Mouse (Mus musculus): ENCODE results near the gene Clcn5.

Clcn5 gene

DNA sequence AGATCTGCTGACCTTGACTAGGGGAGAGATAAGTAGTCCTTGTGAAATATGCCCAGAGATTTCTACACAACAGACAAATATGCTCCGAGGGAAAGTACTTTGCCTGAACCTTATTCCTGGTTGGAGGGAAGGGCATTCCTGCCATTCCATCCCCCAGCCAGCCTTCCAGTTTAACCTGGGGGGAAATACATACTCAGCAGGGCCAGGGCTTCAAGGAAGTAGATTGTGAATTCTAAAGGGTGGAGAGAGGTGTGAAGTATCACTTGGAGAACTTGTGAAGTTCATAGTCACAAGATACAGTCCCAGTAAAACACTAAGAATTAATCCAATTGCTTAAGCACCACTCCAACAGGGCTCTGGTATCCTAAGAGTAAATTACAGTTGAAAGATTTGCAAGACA lies 121.3 kb downstream of the Clcn5 start:
- no peak for DNase-seq (ENCODE audit: low spot score in 2 of 2)

DNA sequence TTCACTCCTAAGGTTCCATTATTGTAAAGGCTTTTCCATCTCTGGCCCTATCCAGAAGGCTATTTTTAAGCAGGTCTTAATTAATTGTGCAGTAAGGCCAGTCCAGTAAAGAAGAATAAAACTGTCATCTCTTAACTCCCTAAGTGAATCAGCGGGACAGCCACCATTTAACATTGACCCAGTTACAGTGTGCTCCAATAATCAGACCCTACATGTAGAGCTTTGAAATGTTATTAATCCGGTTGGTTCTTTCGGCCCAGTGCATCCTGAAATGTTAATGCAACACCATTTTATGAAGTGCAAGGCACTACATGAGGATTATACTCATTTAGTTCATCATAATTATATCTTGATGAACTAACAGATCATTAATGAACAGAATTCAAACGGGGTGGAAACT lies 128.3 kb downstream of the Clcn5 start:
- DNase-seq (ENCODE audit: low spot score in 2 of 2) = no peak

DNA sequence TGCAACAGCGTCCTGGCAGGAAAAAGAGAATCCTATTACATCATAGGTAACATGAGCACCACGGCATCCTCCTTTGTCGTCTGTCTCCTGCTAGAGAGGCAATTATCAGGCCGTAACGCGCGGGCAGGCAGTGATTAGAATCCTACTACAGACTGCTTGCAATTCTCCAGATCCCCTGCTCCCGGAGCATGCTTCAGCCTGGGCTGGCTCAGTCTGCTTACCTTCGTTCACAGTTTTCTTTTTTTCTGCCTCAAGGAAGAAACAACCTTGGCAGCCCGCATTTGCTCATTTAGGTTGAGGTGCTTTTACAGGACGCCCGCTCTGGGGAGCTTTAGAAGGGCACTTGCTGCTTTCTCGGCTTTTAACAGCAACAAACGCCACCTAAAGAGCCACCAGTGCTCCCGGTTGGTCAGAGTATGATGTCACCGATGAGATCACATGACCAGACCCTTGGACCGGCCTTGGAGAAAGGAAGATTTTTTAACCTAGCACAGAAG lies 130.8 kb downstream of the Clcn5 start:
- DNase-seq (ENCODE audit: low spot score in 2 of 2) = peak in 1 of 2 experiments; percentile 38

DNA sequence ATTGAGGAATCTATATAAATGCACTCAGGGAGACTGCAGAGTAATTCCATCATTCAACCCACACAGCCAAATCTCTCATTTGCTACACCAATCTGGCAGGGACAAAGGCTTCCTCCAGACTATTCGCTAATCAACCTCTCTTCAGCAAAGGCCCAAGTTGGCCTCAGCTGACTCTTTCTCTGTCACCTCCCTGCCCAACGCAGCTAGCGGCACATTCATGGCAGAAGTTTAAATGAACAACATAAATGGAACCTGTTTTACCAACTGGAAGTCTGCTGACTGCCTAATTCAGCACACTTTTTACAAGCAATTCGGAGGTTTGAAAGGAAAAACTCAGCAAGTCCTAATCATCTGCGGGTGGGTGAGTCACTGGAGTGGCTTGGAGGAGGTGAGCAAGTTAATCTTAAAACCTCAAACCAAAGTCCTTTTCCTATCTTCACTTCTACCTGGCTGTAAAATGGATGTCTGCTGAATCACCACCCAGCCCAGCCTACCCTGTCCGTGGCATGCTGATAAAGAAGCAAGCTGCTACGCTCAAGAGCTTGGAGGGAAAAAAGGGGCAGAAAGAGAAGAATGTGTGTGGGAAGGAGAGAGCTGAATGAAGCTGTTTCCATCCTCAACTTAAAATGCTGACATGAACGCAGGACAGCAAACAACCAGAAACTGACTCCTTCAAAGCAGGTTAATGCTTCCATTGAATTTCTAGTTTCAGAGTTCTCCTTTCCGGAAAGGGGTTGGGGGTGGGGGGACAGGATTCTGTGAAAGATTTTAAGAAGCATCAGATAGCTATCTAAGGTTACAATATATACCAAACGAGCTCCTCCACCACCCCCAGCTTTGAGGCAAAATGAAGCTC lies 131.5 kb downstream of the Clcn5 start:
- no peak for DNase-seq (ENCODE audit: low spot score in 2 of 2)

DNA sequence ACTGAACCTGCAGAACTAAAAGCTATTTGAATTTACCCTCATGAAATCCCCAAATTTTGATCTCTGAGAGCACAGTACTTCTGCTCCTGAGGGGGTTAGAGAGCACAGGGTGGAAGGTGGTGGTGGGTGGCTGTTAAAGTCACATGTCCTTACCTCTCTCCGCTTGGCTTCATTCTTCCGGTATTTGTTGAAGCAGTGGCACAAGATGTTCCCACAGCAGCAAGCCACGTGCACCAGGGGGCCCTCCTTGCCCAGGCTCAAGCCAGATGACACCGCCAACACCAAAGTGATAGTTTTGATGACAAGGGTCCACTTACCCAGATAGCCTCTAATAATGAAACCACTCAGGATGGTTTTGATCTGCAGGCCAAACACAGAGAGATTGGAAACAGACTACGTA lies 149.0 kb downstream of the Clcn5 start:
- no peak for DNase-seq (ENCODE audit: low spot score in 2 of 2)

DNA sequence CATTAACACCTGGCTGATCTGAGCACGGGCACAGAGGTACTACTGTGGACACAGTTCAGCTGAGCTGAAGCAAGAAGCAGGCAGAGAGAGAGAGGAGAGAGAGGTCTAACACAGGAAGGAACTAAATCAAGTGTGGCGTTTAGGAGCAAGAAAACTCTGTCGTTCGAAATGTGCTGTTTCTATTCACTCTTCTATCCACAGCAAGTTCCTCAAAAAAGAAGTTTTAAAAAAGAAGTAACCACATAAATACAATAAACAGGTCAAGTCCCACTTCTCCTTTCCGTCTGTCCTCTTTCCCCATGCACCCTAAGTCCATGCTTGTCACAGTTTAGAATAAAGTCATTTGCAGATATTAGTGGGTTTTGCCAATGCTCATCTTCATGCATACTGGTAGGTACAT lies 150.4 kb downstream of the Clcn5 start:
- no peak for DNase-seq (ENCODE audit: low spot score in 2 of 2)

DNA sequence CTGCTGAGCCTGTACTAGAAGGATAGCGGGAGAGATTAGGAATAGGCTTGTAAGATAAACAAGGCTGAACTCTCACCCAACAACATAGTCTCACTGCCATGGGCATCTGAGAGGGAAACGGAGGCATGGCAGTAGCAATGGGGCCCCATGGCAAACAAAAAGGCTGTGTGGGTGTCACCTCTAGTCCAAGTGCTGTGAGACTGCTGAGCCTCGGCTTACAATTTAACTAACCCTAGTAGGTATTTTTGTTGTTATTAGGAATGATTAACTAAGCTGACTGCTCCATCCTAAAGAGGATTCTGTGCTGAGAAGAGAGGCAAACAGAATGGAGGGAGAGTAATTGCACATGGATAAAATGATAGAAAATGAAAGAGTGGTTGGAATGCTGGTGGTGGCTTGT lies 161.2 kb downstream of the Clcn5 start:
- DNase-seq (ENCODE audit: low spot score in 2 of 2) = no peak

DNA sequence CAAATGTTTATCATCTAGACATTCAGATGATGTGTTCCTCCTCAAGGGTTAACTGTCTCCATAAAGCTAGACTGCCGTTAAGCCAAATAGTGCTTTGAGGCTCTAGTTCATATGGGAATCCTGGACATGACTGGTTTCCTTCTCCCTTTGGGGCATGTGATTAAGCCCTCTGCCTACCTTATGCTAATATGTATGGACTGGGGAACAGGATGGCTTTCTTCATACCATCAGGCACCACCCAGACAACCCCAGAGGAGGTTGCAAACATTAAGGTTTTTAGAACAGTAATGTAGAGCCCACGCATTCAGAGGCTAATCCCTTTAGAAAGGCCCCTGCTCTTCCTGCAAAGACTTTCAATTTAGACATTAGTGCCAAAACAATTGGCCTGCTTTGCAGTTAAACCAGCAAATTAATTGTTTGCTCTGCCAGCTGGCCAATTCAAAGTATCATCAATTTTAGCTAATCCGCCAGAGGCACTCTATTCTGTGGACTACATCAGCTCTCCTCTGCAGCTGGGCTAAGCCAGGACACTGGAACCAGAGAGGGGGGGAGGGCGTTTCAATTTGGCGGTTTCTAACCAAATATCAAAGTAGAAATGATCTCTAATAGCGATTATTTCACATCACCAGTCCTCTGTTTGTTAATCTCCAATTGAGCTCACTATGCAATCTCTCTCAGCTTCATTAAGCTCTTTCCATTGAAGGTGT lies 163.0 kb downstream of the Clcn5 start:
- no peak for DNase-seq (ENCODE audit: low spot score in 2 of 2)

DNA sequence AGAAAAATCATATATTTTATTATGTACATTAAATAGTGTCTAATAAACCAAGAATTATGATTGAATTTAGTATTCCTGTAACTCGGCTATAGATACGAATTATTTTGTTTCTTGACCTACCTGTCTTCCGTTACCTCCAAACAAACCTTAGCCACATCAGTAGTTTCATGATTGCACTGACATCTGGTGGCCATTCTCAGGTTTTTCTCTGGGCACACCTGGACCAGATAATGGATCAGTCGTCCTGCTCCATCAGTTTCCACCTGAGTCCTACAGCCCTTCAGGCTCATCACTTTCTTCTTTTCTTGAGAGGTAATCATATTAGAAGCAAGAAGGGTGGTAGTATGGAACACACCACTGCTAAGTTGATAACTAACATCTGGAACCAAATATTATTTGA lies 169.0 kb downstream of the Clcn5 start:
- DNase-seq (ENCODE audit: low spot score in 2 of 2) = no peak

DNA sequence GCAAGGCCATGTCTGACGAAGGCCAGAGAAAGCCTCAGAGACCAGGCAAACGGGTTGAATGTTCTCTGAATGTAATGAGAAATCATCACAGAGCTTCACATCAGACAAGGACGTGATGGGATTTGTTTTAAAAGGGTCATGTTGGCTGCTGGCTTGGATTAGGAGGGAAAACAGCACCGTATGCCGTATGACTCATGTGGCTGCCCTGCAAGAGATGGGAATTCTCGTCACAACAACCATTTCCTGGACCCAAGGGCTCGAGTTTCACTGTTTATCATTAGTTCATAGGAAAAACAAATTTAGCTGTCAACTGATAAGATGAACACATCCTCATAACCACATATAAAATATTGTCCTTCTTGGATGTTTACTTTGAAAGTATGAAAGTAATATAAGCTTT lies 173.0 kb downstream of the Clcn5 start:
- DNase-seq (ENCODE audit: low spot score in 2 of 2) = no peak

DNA sequence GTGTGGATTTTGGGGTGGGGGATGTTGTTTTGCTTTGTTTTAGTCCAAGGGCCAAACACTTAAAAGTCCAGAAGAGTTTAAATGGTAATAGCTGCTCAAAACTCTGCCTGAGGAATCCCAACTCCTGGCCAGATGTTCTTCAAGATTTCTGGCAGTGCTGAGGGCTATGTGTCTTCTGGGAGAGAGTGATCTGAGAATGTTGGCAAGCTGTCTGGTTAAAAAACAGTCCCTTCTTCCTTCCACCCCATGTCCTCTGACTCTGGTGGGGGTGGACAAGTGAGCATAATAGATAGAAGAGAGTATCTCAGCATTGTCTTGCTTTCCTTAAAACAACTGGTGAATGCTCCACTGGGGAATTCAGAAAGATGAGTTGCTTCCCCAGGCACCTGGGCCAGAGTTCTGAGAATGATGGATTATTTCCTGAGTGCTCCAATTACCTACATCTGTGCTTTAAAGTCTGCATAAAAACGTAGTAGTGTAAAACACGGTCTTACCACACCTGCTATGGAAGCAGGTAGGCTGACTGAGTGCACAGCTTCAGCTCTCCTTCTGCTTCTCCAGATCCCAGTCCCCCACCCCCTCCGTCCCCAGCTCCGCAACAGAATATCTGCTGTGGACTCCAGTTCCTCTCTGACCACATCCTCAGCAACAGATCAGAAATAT lies 197.4 kb downstream of the Clcn5 start:
- DNase-seq (ENCODE audit: low spot score in 2 of 2) = no peak

DNA sequence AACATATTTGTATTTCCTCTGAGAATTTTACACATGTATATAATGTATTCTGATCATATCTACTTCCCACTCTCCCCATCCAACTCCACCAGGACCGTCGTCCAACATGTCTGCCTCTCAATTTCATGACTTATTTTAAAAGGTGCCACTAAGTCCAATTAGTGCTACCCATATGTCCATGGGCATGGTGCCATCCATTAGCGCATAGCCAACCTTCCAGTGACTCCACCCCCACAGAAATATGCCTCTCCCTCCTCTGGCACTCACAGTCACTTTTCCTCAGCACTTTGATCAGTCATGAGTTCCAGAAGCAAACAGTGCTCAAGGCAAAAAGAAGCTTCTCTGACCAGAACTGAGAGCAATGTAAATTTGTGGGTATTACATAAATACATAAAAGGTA lies 204.3 kb downstream of the Clcn5 start:
- no peak for DNase-seq (ENCODE audit: low spot score in 2 of 2)
